Mouse (Mus musculus): ENCODE data around the gene Irf6. TPM values are rescaled to one million over a fixed set of nuclear protein-coding genes. Genes with fewer than 3 reads are reported as not detected.

Gene Irf6
- 10 to 100 TPM in 1 of 2 experiments, 1 to 10 TPM in 1; 9.9 to 19.3 TPM for polyA plus RNA-seq (2017; shearing (Covaris generic))

GRCm38 (mm10) chr1:193152872-193153271 lies at the start of gene Irf6:
Irf6 (plus strand) TSS chr1:193153111.

GRCm38 (mm10) chr1:193129786-193130455 lies 23.0 kb upstream of the Irf6 start, which contains the start of gene Diexf:
Diexf (minus strand) TSS chr1:193130272.

GRCm38 (mm10) chr1:193167746-193168145 lies 14.8 kb downstream of the Irf6 start, which contains the start of gene A130010J15Rik:
A130010J15Rik (plus strand) TSS chr1:193168046.

GRCm38 (mm10) chr1:193201383-193201778 lies 48.5 kb downstream of the Irf6 start, which contains the start of gene Traf3ip3:
Traf3ip3 (minus strand) TSS chr1:193201703.

GRCm38 (mm10) chr1:193207503-193207902 lies 54.6 kb downstream of the Irf6 start, which contains the start of gene Lamb3:
Lamb3 (plus strand) TSS chr1:193207699.

Other genes starting within 250 kb of the Irf6 start
- gene Syt14, start 117.3 kb upstream of the Irf6 start, polyA plus RNA-seq (2017; shearing (Covaris generic)) = under 1 TPM in 1 of 2 experiments, not detected in 1; 0.27 TPM
- 10 to 100 TPM in 1 of 2 experiments, 1 to 10 TPM in 1; 5.0 to 11.5 TPM for gene Diexf, start 22.8 kb upstream of the Irf6 start, polyA plus RNA-seq (2017; shearing (Covaris generic))
- 10 to 100 TPM in 1 of 2 experiments, 1 to 10 TPM in 1; 8.6 to 11.9 TPM for gene A130010J15Rik, start 14.9 kb downstream of the Irf6 start, polyA plus RNA-seq (2017; shearing (Covaris generic))
- 100 to 1,000 TPM; 520 to 589 TPM for gene Traf3ip3, start 48.6 kb downstream of the Irf6 start, polyA plus RNA-seq (2017; shearing (Covaris generic))
- gene Lamb3, start 54.6 kb downstream of the Irf6 start, polyA plus RNA-seq (2017; shearing (Covaris generic)) = 10 to 100 TPM; 16.3 to 21.2 TPM
- 100 to 1,000 TPM; 136 to 164 TPM for gene Hsd11b1, start 111.0 kb downstream of the Irf6 start, polyA plus RNA-seq (2017; shearing (Covaris generic))
- 1 to 10 TPM; 3.7 to 8.0 TPM for gene G0s2, start 120.1 kb downstream of the Irf6 start, polyA plus RNA-seq (2017; shearing (Covaris generic))
- gene Camk1g, start 217.2 kb downstream of the Irf6 start, polyA plus RNA-seq (2017; shearing (Covaris generic)) = not detected

Measured in inflammation-experienced regulatory T-cells (primary cell).